Mouse (Mus musculus): ENCODE measurements around the gene Fscn3. TPM values are rescaled to one million over a fixed set of nuclear protein-coding genes. Genes with fewer than 3 reads are reported as not detected.

Gene Fscn3
- polyA plus RNA-seq, 1 experiment from 2014 or later = not detected

GRCm38 (mm10) chr6:28470017-28470602 is 42.5 kb downstream of the Fscn3 start:
- no peak overlapping the region for H3K27ac ChIP-seq
- no peaks in the 10 kb centered on the region for H3K4me1 ChIP-seq (replicated peaks; ENCODE audit: insufficient read depth, low read length)
- H3K4me2 ChIP-seq (ENCODE audit: low read length) = no peak overlapping the region
- H3K27me3 ChIP-seq (ENCODE audit: insufficient read depth, low read length) = no peaks in the 10 kb centered on the region
- no peaks in the 10 kb centered on the region for H3K36me3 ChIP-seq (ENCODE audit: insufficient read depth, low read length)
- H3K9ac ChIP-seq (ENCODE audit: low read depth, low read length) = no peak overlapping the region
- no peak overlapping the region for H3K4me3 ChIP-seq (replicated peaks; ENCODE audit: low read depth, low read length)
- DNase-seq (ENCODE audit: low spot score) (no peak), ATAC-seq (replicated peaks; ENCODE audit: low FRiP score, low read depth) (no peak)
- WGBS = 30% methylated on average over 4 of the region's 4 CpGs
- no peaks in the 10 kb centered on the region for H3K9me3 ChIP-seq (replicated peaks; ENCODE audit: low read length)
- no peak for TF ChIP-seq CTCF (IDR thresholded peaks at IDR 0.05; ENCODE audit: low read depth)

DNA sequence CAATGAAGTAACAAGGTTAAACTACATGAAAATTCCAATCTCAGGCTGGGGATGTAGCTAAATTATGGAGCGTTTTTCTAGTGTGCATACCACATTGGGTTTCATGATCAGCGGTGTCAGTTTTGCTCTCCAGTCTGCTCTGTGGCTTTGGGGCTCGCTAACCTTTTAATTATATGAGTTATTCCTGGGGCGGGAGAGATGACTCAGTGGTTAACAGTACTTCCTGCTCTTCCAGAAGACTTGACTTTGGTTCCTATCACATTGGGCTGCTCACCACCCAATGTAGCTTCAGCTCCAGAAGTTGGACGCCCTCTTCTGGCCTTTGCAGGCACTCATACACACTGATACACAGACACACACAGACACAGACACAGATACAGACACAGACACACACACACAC is 43.0 kb downstream of the Fscn3 start:
- Histone ChIP-seq H3K4me2 (ENCODE audit: low read length) (no peak overlapping the region), H3K36me3 (ENCODE audit: insufficient read depth, low read length) (no peaks in the 10 kb centered on the region), H3K4me3 (replicated peaks; ENCODE audit: low read depth, low read length) (no peak overlapping the region), H3K9ac (ENCODE audit: low read depth, low read length) (no peak overlapping the region), H3K27ac (no peak overlapping the region), H3K9me3 (replicated peaks; ENCODE audit: low read length) (no peaks in the 10 kb centered on the region), H3K27me3 (ENCODE audit: insufficient read depth, low read length) (no peaks in the 10 kb centered on the region), H3K4me1 (replicated peaks; ENCODE audit: insufficient read depth, low read length) (no peaks in the 10 kb centered on the region)
- DNase-seq (ENCODE audit: low spot score) (no peak), ATAC-seq (replicated peaks; ENCODE audit: low FRiP score, low read depth) (no peak)
- 74% methylated on average over 5 of the region's 5 CpGs for WGBS
- TF ChIP-seq CTCF (IDR thresholded peaks at IDR 0.05; ENCODE audit: low read depth) = 0 out of 2 replicates have a peak, but pooled peaks have one; percentile 7

GRCm38 (mm10) chr6:28471284-28472035 is 43.9 kb downstream of the Fscn3 start:
- H3K36me3 ChIP-seq (ENCODE audit: insufficient read depth, low read length) = no peaks in the 10 kb centered on the region
- H3K4me1 ChIP-seq (replicated peaks; ENCODE audit: insufficient read depth, low read length) = no peaks in the 10 kb centered on the region
- no peaks in the 10 kb centered on the region for H3K27me3 ChIP-seq (ENCODE audit: insufficient read depth, low read length)
- 87% methylated on average over 9 of the region's 9 CpGs for WGBS
- DNase-seq (ENCODE audit: low spot score) (no peak), ATAC-seq (replicated peaks; ENCODE audit: low FRiP score, low read depth) (no peak)
- no peak for TF ChIP-seq CTCF (IDR thresholded peaks at IDR 0.05; ENCODE audit: low read depth)
- no peak overlapping the region for H3K9ac ChIP-seq (ENCODE audit: low read depth, low read length)
- no peak overlapping the region for H3K4me2 ChIP-seq (ENCODE audit: low read length)
- no peak overlapping the region for H3K27ac ChIP-seq
- H3K4me3 ChIP-seq (replicated peaks; ENCODE audit: low read depth, low read length) = no peak overlapping the region
- no peaks in the 10 kb centered on the region for H3K9me3 ChIP-seq (replicated peaks; ENCODE audit: low read length)

GRCm38 (mm10) chr6:28474211-28474610 is 46.6 kb downstream of the Fscn3 start:
- Histone ChIP-seq H3K9ac (ENCODE audit: low read depth, low read length) (no peak overlapping the region), H3K27ac (no peak overlapping the region), H3K4me1 (replicated peaks; ENCODE audit: insufficient read depth, low read length) (no peaks in the 10 kb centered on the region), H3K4me2 (ENCODE audit: low read length) (no peak overlapping the region), H3K36me3 (ENCODE audit: insufficient read depth, low read length) (no peaks in the 10 kb centered on the region), H3K27me3 (ENCODE audit: insufficient read depth, low read length) (no peaks in the 10 kb centered on the region), H3K9me3 (replicated peaks; ENCODE audit: low read length) (no peaks in the 10 kb centered on the region), H3K4me3 (replicated peaks; ENCODE audit: low read depth, low read length) (no peak overlapping the region)
- 87% methylated on average over 4 of the region's 4 CpGs for WGBS
- DNase-seq (ENCODE audit: low spot score) (no peak), ATAC-seq (replicated peaks; ENCODE audit: low FRiP score, low read depth) (no peak)
- no peak for TF ChIP-seq CTCF (IDR thresholded peaks at IDR 0.05; ENCODE audit: low read depth)

- WGBS = 81% methylated on average over 5 of the region's 5 CpGs
- DNase-seq (ENCODE audit: low spot score) = no peak
- Histone ChIP-seq H3K9me3 (replicated peaks; ENCODE audit: low read length) (no peaks in the 10 kb centered on the region), H3K27ac (no peak within 1 kb of the TSS), H3K4me3 (replicated peaks; ENCODE audit: low read depth, low read length) (no peak within 1 kb of the TSS), H3K4me2 (ENCODE audit: low read length) (no peak within 1 kb of the TSS), H3K4me1 (replicated peaks; ENCODE audit: insufficient read depth, low read length) (no peaks in the 10 kb centered on the region), H3K36me3 (ENCODE audit: insufficient read depth, low read length) (no peaks in the 10 kb centered on the region), H3K27me3 (ENCODE audit: insufficient read depth, low read length) (no peaks in the 10 kb centered on the region), H3K9ac (ENCODE audit: low read depth, low read length) (no peak within 1 kb of the TSS)
- TF ChIP-seq CTCF (IDR thresholded peaks at IDR 0.05; ENCODE audit: low read depth) = no peak
- ATAC-seq (replicated peaks; ENCODE audit: low FRiP score, low read depth) = no peak
Measured at GRCm38 (mm10) chr6:28474839-28475238, 47.2 kb downstream of the Fscn3 start, which contains the start of gene Snd1. Gene Snd1 (plus strand): TSS chr6:28475139.

DNA sequence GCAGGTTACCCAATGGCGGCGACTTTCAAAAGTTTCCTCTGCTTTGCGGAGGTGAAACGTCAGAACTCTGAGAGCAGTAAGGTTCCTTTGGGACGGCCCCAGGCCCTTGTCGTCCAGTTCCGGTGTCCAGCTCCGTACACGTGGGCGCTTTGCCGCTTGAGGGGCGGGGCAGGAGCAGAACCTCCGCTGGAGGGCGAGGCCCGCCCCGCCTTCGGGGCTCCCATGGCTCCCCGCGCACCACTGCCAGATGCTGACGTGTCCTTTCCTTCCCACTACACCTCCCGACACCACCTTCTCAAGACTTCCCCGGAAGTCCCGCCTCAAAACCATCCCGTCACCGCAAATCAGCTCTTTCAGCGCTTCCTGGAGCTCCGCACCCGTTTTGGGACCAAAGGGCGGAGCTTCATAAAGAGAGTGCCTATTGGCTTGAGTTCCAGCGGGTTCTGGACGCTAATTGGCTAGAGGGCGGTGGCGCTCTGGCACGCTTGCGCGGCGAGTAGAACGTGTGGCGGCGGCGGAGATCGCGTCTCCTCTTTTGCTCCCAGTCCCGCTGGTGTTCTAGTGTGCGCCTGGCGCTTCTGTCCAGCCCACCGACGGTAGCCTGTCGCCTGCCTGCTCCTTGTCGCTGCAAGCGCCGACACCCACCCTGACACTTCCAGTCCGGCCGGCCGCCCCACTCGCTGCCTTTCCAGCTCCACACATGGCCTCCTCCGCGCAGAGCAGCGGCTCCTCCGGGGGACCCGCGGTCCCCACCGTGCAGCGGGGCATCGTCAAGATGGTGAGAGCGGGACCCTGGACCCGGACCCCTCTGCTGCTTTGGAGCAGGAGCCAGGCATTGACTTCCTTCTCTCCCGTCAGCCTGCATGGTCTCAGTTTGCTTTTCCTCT is 52.5 kb downstream of the Fscn3 start:
- Histone ChIP-seq H3K9me3 (replicated peaks; ENCODE audit: low read length) (no peaks in the 10 kb centered on the region), H3K27ac (peak overlapping the region; percentile 84), H3K4me3 (replicated peaks; ENCODE audit: low read depth, low read length) (peak overlapping the region; percentile 79), H3K27me3 (ENCODE audit: insufficient read depth, low read length) (no peaks in the 10 kb centered on the region), H3K9ac (ENCODE audit: low read depth, low read length) (peak overlapping the region; percentile 76), H3K36me3 (ENCODE audit: insufficient read depth, low read length) (no peaks in the 10 kb centered on the region), H3K4me2 (ENCODE audit: low read length) (peak overlapping the region; percentile 77), H3K4me1 (replicated peaks; ENCODE audit: insufficient read depth, low read length) (peaks cover 14% of the 10 kb centered on the region)
- TF ChIP-seq CTCF (IDR thresholded peaks at IDR 0.05; ENCODE audit: low read depth) = no peak
- ATAC-seq (replicated peaks; ENCODE audit: low FRiP score, low read depth) (peak; percentile 99), DNase-seq (ENCODE audit: low spot score) (peak; percentile 100)
- under 1% methylated on average over 68 of the region's 68 CpGs for WGBS

All from kidney, postnatal 0 days (tissue).